Comparison of ENCODE assay signal across 9 mouse cellular contexts in the genomic region with DNA sequence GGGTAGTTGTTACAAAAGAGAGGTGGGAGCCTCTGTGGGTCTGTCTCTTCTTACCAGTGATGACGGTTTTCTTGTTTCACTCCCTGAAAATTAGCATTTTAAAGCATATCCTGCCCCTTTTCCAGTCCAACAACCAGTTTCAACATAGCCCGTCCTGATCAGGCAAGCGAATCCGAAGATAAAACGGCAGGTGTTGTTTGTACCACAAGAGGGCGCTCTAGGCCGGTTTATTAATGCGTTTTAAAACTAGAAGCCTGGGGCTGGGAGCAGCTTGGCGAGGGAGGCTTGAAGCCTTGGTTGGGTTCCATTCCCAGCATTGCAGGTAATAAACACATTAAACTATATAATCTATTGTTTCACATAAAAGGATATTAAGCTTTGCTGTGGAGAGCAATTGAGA. TPM values are rescaled to one million over a fixed set of nuclear protein-coding genes. Genes with fewer than 3 reads are reported as not detected.
DNase-seq lines count a peak whose midpoint lies in the region; ATAC-seq and TF ChIP-seq lines count a peak whose summit lies in the region.
"Had no signal": no experiment of that assay in that cellular context is flagged by ENCODE, and none has a peak within 500 bp of the region (broad histone marks: within the 10 kb centered on the region; RNA-seq: fewer than 3 reads in every experiment).

No protein-coding gene starts in this region.

- no peaks in the 10 kb centered on the region for H3K79me2 ChIP-seq in CH12.LX (replicated peaks; ENCODE audit: control insufficient read depth, extremely low read depth, insufficient read depth, poor library complexity, severe bottlenecking)

- H3K27me3 ChIP-seq in CH12.LX (replicated peaks), result peaks cover 4% of the 10 kb centered on the region
- peaks cover 4% of the 10 kb centered on the region; the same call in 1 of the 2 replicates for H3K27me3 ChIP-seq in forebrain, embryonic 16.5 days (replicated peaks; ENCODE audit: control insufficient read depth, insufficient read depth, low read length)
- H3K27me3 ChIP-seq in liver, embryonic 14.5 days (ENCODE audit: control insufficient read depth, insufficient read depth, low read length), result peaks cover 17% of the 10 kb centered on the region

- no peak for TF ChIP-seq POLR2A in CH12.LX (IDR thresholded peaks at IDR 0.05; ENCODE audit: low read depth, low read length)
- no peak for TF ChIP-seq POLR2A in brain, embryonic 14.5 days (IDR thresholded peaks at IDR 0.05; ENCODE audit: borderline replicate concordance, extremely low read depth, insufficient read depth, insufficient read length, poor library complexity, severe bottlenecking)

- H3K4me2 ChIP-seq in CH12.LX (ENCODE audit: insufficient read depth, low read depth, poor library complexity, severe bottlenecking), result peak overlapping the region; percentile 92
- no peak overlapping the region for H3K4me2 ChIP-seq in forebrain, embryonic 16.5 days (ENCODE audit: low read length)
- H3K4me2 ChIP-seq in liver, embryonic 14.5 days (ENCODE audit: low read depth), result no peak overlapping the region
- H3K4me2 ChIP-seq: liver, embryonic 15.5 days had no signal

- no peak overlapping the region for H3K27ac ChIP-seq in CH12.LX (ENCODE audit: insufficient read depth, low read depth)
- no peak overlapping the region for H3K27ac ChIP-seq in forebrain, embryonic 16.5 days (ENCODE audit: low read length)
- H3K27ac ChIP-seq in liver, embryonic 14.5 days, result no peak overlapping the region
- H3K27ac ChIP-seq: liver, embryonic 15.5 days had no signal

- peak overlapping the region in 1 of 3 experiments; percentile 26 for H3K4me3 ChIP-seq in CH12.LX (replicated peaks in 1 of 3; ENCODE audit: low read depth in 2 of 3, low read length in 2 of 3, poor library complexity in 1 of 3)
- H3K4me3 ChIP-seq in forebrain, embryonic 16.5 days (replicated peaks; ENCODE audit: low read length), result no peak overlapping the region
- H3K4me3 ChIP-seq in liver, embryonic 14.5 days (ENCODE audit: insufficient read depth in 1 of 2, low read depth in 2 of 2, low read length in 2 of 2), result no peak overlapping the region
- H3K4me3 ChIP-seq: liver, embryonic 15.5 days had no signal

- ATAC-seq in forebrain, embryonic 16.5 days, result 0 out of 2 replicates have a peak, but pooled peaks have one; percentile 18
- no peak for ATAC-seq in liver, embryonic 14.5 days (ENCODE audit: insufficient read depth)
- no peak for ATAC-seq in megakaryocyte-erythroid progenitor cell, adult 5-6 weeks (replicated peaks; ENCODE audit: low FRiP score, low TSS enrichment, poor library complexity, severe bottlenecking)

- H3K9me3 ChIP-seq in CH12.LX (replicated peaks; ENCODE audit: low read length), result peaks cover 2% of the 10 kb centered on the region
- H3K9me3 ChIP-seq in forebrain, embryonic 16.5 days (ENCODE audit: control insufficient read depth, low read length), result no peaks in the 10 kb centered on the region
- H3K9me3 ChIP-seq in liver, embryonic 14.5 days (ENCODE audit: control insufficient read depth, low read length), result no peaks in the 10 kb centered on the region
- H3K9me3 ChIP-seq: liver, embryonic 15.5 days had no signal

- WGBS in forebrain, embryonic 16.5 days, result under 1% methylated on average over 9 of the region's 9 CpGs
- WGBS in liver, embryonic 14.5 days (ENCODE audit: insufficient replicate concordance), result under 1% methylated on average over 9 of the region's 9 CpGs

- DNase-seq in A20 (ENCODE audit: low read depth, low spot score) (peak; percentile 88), CH12.LX (ENCODE audit: extremely low read depth) (peak; percentile 89)
- peak; percentile 86 for DNase-seq in brain, embryonic 14.5 days (ENCODE audit: low read depth)
- DNase-seq in kidney, postnatal 10 days, result peak; percentile 88
- peak; percentile 45 to 52 (median 47) for DNase-seq in liver, embryonic 14.5 days (ENCODE audit: low read depth in 3 of 3, low spot score in 3 of 3)
- DNase-seq in right cerebral cortex, postnatal 10 days (ENCODE audit: low spot score in 2 of 2), result peak; percentile 71 to 85

- dilution Hi-C loops in CH12.LX (cut with MboI; ENCODE audit: extremely low pct_ligation_motif_present, extremely low pct_unique_long_range_greater_than_20kb, low sequenced_read_pairs), result no loop called here

- H3K4me1 ChIP-seq in CH12.LX (ENCODE audit: control insufficient read depth in 1 of 2, insufficient read depth in 2 of 2), result peaks cover 3 to 22% of the 10 kb centered on the region in 2 experiments; a peak in 3 of 4 replicates
- H3K4me1 ChIP-seq in forebrain, embryonic 16.5 days (replicated peaks; ENCODE audit: control insufficient read depth, insufficient read depth, low read length), result peaks cover 2% of the 10 kb centered on the region; the same call in 1 of the 2 replicates
- no peaks in the 10 kb centered on the region for H3K4me1 ChIP-seq in liver, embryonic 14.5 days (replicated peaks; ENCODE audit: control insufficient read depth in 2 of 2, insufficient read depth in 2 of 2, low read length in 1 of 2)

- peak overlapping the region; percentile 22; the same call in 1 of the 2 replicates for H3K9ac ChIP-seq in CH12.LX (ENCODE audit: insufficient read depth, low read depth)
- H3K9ac ChIP-seq in forebrain, embryonic 16.5 days (replicated peaks; ENCODE audit: low read depth, low read length), result no peak overlapping the region
- no peak overlapping the region for H3K9ac ChIP-seq in liver, embryonic 14.5 days (replicated peaks)
- H3K9ac ChIP-seq: liver, embryonic 15.5 days had no signal

- TF ChIP-seq EP300 in CH12.LX (IDR thresholded peaks at IDR 0.05; ENCODE audit: low read length), result no peak
- TF ChIP-seq EP300 in liver, embryonic 14.5 days (IDR thresholded peaks at IDR 0.05; ENCODE audit: low read depth), result no peak

- TF ChIP-seq RAD21 in CH12.LX (IDR thresholded peaks at IDR 0.05; ENCODE audit: low read depth, low read length), result peak; percentile 84

- in situ Hi-C loops in CH12.LX (cut with MboI; ENCODE audit: low pct_ligation_motif_present, low pct_unique_long_range_greater_than_20kb, low sequenced_read_pairs), result no loop called here

- H3K36me3 ChIP-seq in CH12.LX (replicated peaks in 1 of 2; ENCODE audit: control insufficient read depth in 1 of 2, insufficient read depth in 1 of 2, low read length in 1 of 2), result no peaks in the 10 kb centered on the region
- H3K36me3 ChIP-seq in forebrain, embryonic 16.5 days (ENCODE audit: control insufficient read depth, insufficient read depth), result no peaks in the 10 kb centered on the region
- H3K36me3 ChIP-seq in liver, embryonic 14.5 days (replicated peaks; ENCODE audit: control insufficient read depth, insufficient read depth, low read depth), result no peaks in the 10 kb centered on the region
- H3K36me3 ChIP-seq: liver, embryonic 15.5 days had no signal

- TF ChIP-seq CTCF in CH12.LX (conservative IDR thresholded peaks at IDR 0.05 in 1 of 2, IDR thresholded peaks at IDR 0.05 in 1 of 2; ENCODE audit: low read depth in 2 of 2, low read length in 2 of 2), result peak; percentile 55 to 85
- peak; percentile 83 for TF ChIP-seq CTCF in brain, embryonic 14.5 days (IDR thresholded peaks at IDR 0.05; ENCODE audit: borderline replicate concordance, extremely low read depth, insufficient read depth, insufficient read length)
- TF ChIP-seq CTCF in liver, embryonic 14.5 days (IDR thresholded peaks at IDR 0.05; ENCODE audit: low read depth), result peak; percentile 83

RNA-seq across cellular contexts. Expression of a gene that starts 14.6 kb away (rescaled TPM):
- total RNA-seq in CH12.LX (2012; rRNA removed) (16.1 and 21.5 TPM in 2 replicates), CH12.LX (2014; rRNA removed) (32.8 and 42.7 TPM in 2 replicates)
- polyA plus RNA-seq in CH12.LX (2012; ENCODE audit: insufficient read length, low read depth), result 30.5 and 40.4 TPM in 2 replicates
- 0.07 and 0.20 TPM in 2 replicates for polyA plus RNA-seq in brain, embryonic 14.5 days (2012; rRNA removed)
- polyA plus RNA-seq in forebrain, embryonic 16.5 days (2015; fragmentation: Nextera tagmentation; extraction: Ambion mirVana), result 0.22 and 0.28 TPM in 2 replicates
- 0.45 and 0.51 TPM in 2 replicates for polyA plus RNA-seq in liver, embryonic 14.5 days (2012; rRNA removed)
- polyA plus RNA-seq in liver, embryonic 14.5 days (2014; fragmentation: Nextera tagmentation; extraction: Ambion mirVana), result 0.29 and 0.51 TPM in 2 replicates
- total RNA-seq in megakaryocyte-erythroid progenitor cell, adult 5-6 weeks (2014; fragmentation: Nextera tagmentation), result 6.2 and 15.1 TPM in 2 replicates
- 0.75 and 5.8 TPM in 2 replicates for total RNA-seq in megakaryocyte-erythroid progenitor cell, adult 5-6 weeks (2017)

RNA-seq across cellular contexts. Expression of a gene that starts 38.3 kb away (rescaled TPM):
- 6.0 and 7.6 TPM in 2 replicates for total RNA-seq in CH12.LX (2012; rRNA removed)
- total RNA-seq in CH12.LX (2014; rRNA removed), result 3.0 and 4.5 TPM in 2 replicates
- 5.8 and 7.2 TPM in 2 replicates for polyA plus RNA-seq in CH12.LX (2012; ENCODE audit: insufficient read length, low read depth)
- polyA plus RNA-seq in brain, embryonic 14.5 days (2012; rRNA removed), result 11.5 and 11.8 TPM in 2 replicates
- 2.3 and 4.0 TPM in 2 replicates for polyA plus RNA-seq in forebrain, embryonic 16.5 days (2015; fragmentation: Nextera tagmentation; extraction: Ambion mirVana)
- polyA plus RNA-seq in liver, embryonic 14.5 days (2012; rRNA removed), result 0.22 and 0.55 TPM in 2 replicates
- polyA plus RNA-seq in liver, embryonic 14.5 days (2014; fragmentation: Nextera tagmentation; extraction: Ambion mirVana), result 0.06 and 0.20 TPM in 2 replicates
- total RNA-seq in megakaryocyte-erythroid progenitor cell, adult 5-6 weeks (2014; fragmentation: Nextera tagmentation), result 1.1 and 3.6 TPM in 2 replicates
- total RNA-seq in megakaryocyte-erythroid progenitor cell, adult 5-6 weeks (2017), result 0.05 and 0.46 TPM in 2 replicates

RNA-seq across cellular contexts. Expression of a gene that starts 41.8 kb away (rescaled TPM):
- 67.7 and 77.4 TPM in 2 replicates for total RNA-seq in CH12.LX (2012; rRNA removed)
- 114 and 119 TPM in 2 replicates for total RNA-seq in CH12.LX (2014; rRNA removed)
- 82.5 and 112 TPM in 2 replicates for polyA plus RNA-seq in CH12.LX (2012; ENCODE audit: insufficient read length, low read depth)
- polyA plus RNA-seq in brain, embryonic 14.5 days (2012; rRNA removed), result 12.0 and 16.4 TPM in 2 replicates
- 12.1 and 15.8 TPM in 2 replicates for polyA plus RNA-seq in forebrain, embryonic 16.5 days (2015; fragmentation: Nextera tagmentation; extraction: Ambion mirVana)
- polyA plus RNA-seq in liver, embryonic 14.5 days (2012; rRNA removed), result 2.5 and 3.1 TPM in 2 replicates
- polyA plus RNA-seq in liver, embryonic 14.5 days (2014; fragmentation: Nextera tagmentation; extraction: Ambion mirVana), result 4.4 and 5.5 TPM in 2 replicates
- 26.4 and 41.6 TPM in 2 replicates for total RNA-seq in megakaryocyte-erythroid progenitor cell, adult 5-6 weeks (2014; fragmentation: Nextera tagmentation)
- 35.0 and 36.7 TPM in 2 replicates for total RNA-seq in megakaryocyte-erythroid progenitor cell, adult 5-6 weeks (2017)

RNA-seq across cellular contexts. Expression of a gene that starts 44.9 kb away (rescaled TPM):
- 101 and 125 TPM in 2 replicates for total RNA-seq in CH12.LX (2012; rRNA removed)
- total RNA-seq in CH12.LX (2014; rRNA removed), result 137 and 141 TPM in 2 replicates
- 247 and 252 TPM in 2 replicates for polyA plus RNA-seq in CH12.LX (2012; ENCODE audit: insufficient read length, low read depth)
- polyA plus RNA-seq in brain, embryonic 14.5 days (2012; rRNA removed), result 186 and 256 TPM in 2 replicates
- 130 and 132 TPM in 2 replicates for polyA plus RNA-seq in forebrain, embryonic 16.5 days (2015; fragmentation: Nextera tagmentation; extraction: Ambion mirVana)
- 46.8 and 48.7 TPM in 2 replicates for polyA plus RNA-seq in liver, embryonic 14.5 days (2012; rRNA removed)
- polyA plus RNA-seq in liver, embryonic 14.5 days (2014; fragmentation: Nextera tagmentation; extraction: Ambion mirVana), result 28.8 and 37.5 TPM in 2 replicates
- 173 and 198 TPM in 2 replicates for total RNA-seq in megakaryocyte-erythroid progenitor cell, adult 5-6 weeks (2014; fragmentation: Nextera tagmentation)
- total RNA-seq in megakaryocyte-erythroid progenitor cell, adult 5-6 weeks (2017), result 312 and 511 TPM in 2 replicates

RNA-seq across cellular contexts. Expression of a gene that starts 45.9 kb away (rescaled TPM):
- total RNA-seq in CH12.LX (2012; rRNA removed), result 42.7 and 47.7 TPM in 2 replicates
- total RNA-seq in CH12.LX (2014; rRNA removed), result 27.0 and 27.4 TPM in 2 replicates
- polyA plus RNA-seq in CH12.LX (2012; ENCODE audit: insufficient read length, low read depth), result 36.9 and 41.4 TPM in 2 replicates
- polyA plus RNA-seq in brain, embryonic 14.5 days (2012; rRNA removed), result 83.9 and 97.4 TPM in 2 replicates
- polyA plus RNA-seq in forebrain, embryonic 16.5 days (2015; fragmentation: Nextera tagmentation; extraction: Ambion mirVana), result 55.6 and 60.2 TPM in 2 replicates
- 15.2 and 16.5 TPM in 2 replicates for polyA plus RNA-seq in liver, embryonic 14.5 days (2012; rRNA removed)
- 6.0 and 7.2 TPM in 2 replicates for polyA plus RNA-seq in liver, embryonic 14.5 days (2014; fragmentation: Nextera tagmentation; extraction: Ambion mirVana)
- 49.6 and 58.9 TPM in 2 replicates for total RNA-seq in megakaryocyte-erythroid progenitor cell, adult 5-6 weeks (2014; fragmentation: Nextera tagmentation)
- 31.4 and 33.3 TPM in 2 replicates for total RNA-seq in megakaryocyte-erythroid progenitor cell, adult 5-6 weeks (2017)

Comparison
In these comparisons a context has a peak if more than half of its experiments do, and no peak if none do; other contexts are left out.
1. RNA of a gene that starts 14.6 kb away (polyA plus RNA-seq): 30.5 to 40.4 TPM in CH12.LX; 0.29 to 0.51 TPM in liver, embryonic 14.5 days, 0.22 to 0.28 TPM in forebrain, embryonic 16.5 days and 0.07 to 0.20 TPM in brain, embryonic 14.5 days; every median in the first group is over 10 times any median in the second.
2. Peak in every context shown above with its lines, with median percentiles within 50 percentile points of each other: DNase-seq and CTCF ChIP-seq.